Mouse (Mus musculus): Measurements from ENCODE around the gene Cenpt.

DNA sequence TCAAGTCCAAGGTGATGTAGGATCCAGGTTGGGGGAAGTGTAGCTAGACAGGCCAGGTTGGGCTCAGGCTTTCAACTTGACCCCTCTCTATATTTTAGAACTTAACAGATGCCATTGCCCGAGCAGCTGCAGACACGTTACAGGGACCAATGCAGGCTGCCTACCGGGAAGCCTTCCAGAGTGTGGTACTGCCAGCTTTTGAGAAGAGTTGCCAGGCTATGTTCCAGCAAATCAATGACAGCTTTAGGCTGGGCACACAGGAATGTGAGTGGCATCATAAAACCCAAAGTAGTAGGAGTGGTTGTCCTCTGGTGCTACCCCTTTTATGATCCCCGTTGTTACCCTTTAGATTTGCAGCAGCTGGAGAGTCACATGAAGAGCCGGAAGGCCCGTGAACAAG is 37.8 kb upstream of the Cenpt start:
- no peak for TF ChIP-seq CTCF (conservative IDR thresholded peaks at IDR 0.05; ENCODE audit: low read length)
- TF ChIP-seq POU5F1 (IDR thresholded peaks at IDR 0.05; ENCODE audit: borderline replicate concordance, low read length): no peak

Measured in E14TG2a.4 (cell line).